Comparison of ENCODE assay signal across 10 mouse cellular contexts in genomic region chr6:47390436-47391002, GRCm38 (mm10).
DNase-seq lines count a peak whose midpoint lies in the region; ATAC-seq lines count a peak whose summit lies in the region.
"Had no signal": no experiment of that assay in that cellular context is flagged by ENCODE, and none has a peak within 500 bp of the region (broad histone marks: within the 10 kb centered on the region; RNA-seq: fewer than 3 reads in every experiment).

No protein-coding gene starts in this region.

- ATAC-seq in hindbrain, embryonic 11.5 days (ENCODE audit: low FRiP score): peak; percentile 61; the same call in 1 of the 2 replicates
- ATAC-seq in midbrain, embryonic 14.5 days (ENCODE audit: low FRiP score, low TSS enrichment): 0 out of 2 replicates have a peak, but pooled peaks have one; percentile 17
- ATAC-seq: Patski had no signal

- DNase-seq in hindbrain, embryonic 11.5 days (ENCODE audit: low spot score): peak; percentile 14
- DNase-seq in hindbrain, embryonic 10.5 days (ENCODE audit: low spot score): no peak
- DNase-seq in adrenal gland, postnatal 14 days: peak; percentile 53
- DNase-seq in frontal cortex, postnatal 25 days (ENCODE audit: low spot score in 2 of 2): peak; percentile 17 to 51
- peak; percentile 86 for DNase-seq in layer of hippocampus, adult 9-11 months
- DNase-seq in midbrain, embryonic 14.5 days: peak; percentile 56
- DNase-seq in testis, postnatal 10 days (ENCODE audit: low spot score): no peak
- no peak for DNase-seq in ovary, adult 18-20 months (ENCODE audit: low spot score)

- H3K27ac ChIP-seq in hindbrain, embryonic 11.5 days (ENCODE audit: low read depth, low read length): 0 out of 2 replicates have a peak overlapping the region, but pooled peaks have one; percentile 24
- H3K27ac ChIP-seq in hindbrain, embryonic 10.5 days: no peak overlapping the region
- no peak overlapping the region for H3K27ac ChIP-seq in midbrain, embryonic 14.5 days (replicated peaks; ENCODE audit: low read depth, low read length)
- H3K27ac ChIP-seq: liver, embryonic 14.5 days had no signal

- H3K36me3 ChIP-seq in hindbrain, embryonic 11.5 days (ENCODE audit: control insufficient read depth, insufficient read depth, low read length): no peaks in the 10 kb centered on the region
- no peaks in the 10 kb centered on the region for H3K36me3 ChIP-seq in hindbrain, embryonic 10.5 days
- H3K36me3 ChIP-seq in midbrain, embryonic 14.5 days (ENCODE audit: control insufficient read depth, insufficient read depth, low read length): no peaks in the 10 kb centered on the region

- H3K4me3 ChIP-seq in hindbrain, embryonic 11.5 days (ENCODE audit: low read depth, low read length): no peak overlapping the region
- H3K4me3 ChIP-seq in hindbrain, embryonic 10.5 days: no peak overlapping the region
- no peak overlapping the region for H3K4me3 ChIP-seq in midbrain, embryonic 14.5 days (replicated peaks; ENCODE audit: low read depth, low read length)

- WGBS in hindbrain, embryonic 11.5 days: 44% methylated on average over 7 of the region's 7 CpGs
- WGBS in hindbrain, embryonic 10.5 days: 49% methylated on average over 7 of the region's 7 CpGs
- WGBS in midbrain, embryonic 14.5 days: 28% methylated on average over 7 of the region's 7 CpGs

- H3K9me3 ChIP-seq in hindbrain, embryonic 11.5 days (ENCODE audit: control insufficient read depth, low read length): no peaks in the 10 kb centered on the region
- no peaks in the 10 kb centered on the region for H3K9me3 ChIP-seq in hindbrain, embryonic 10.5 days
- no peaks in the 10 kb centered on the region for H3K9me3 ChIP-seq in midbrain, embryonic 14.5 days (ENCODE audit: control insufficient read depth, low read length)

- H3K4me2 ChIP-seq in hindbrain, embryonic 11.5 days (replicated peaks; ENCODE audit: low read depth, low read length): no peak overlapping the region
- no peak overlapping the region for H3K4me2 ChIP-seq in midbrain, embryonic 14.5 days (ENCODE audit: low read length)

- no peaks in the 10 kb centered on the region for H3K4me1 ChIP-seq in hindbrain, embryonic 11.5 days (replicated peaks; ENCODE audit: control insufficient read depth, insufficient read depth, low read length)
- H3K4me1 ChIP-seq in hindbrain, embryonic 10.5 days (replicated peaks): peaks cover 9% of the 10 kb centered on the region; the same call in 1 of the 2 replicates
- peaks cover 7% of the 10 kb centered on the region; the same call in 1 of the 2 replicates for H3K4me1 ChIP-seq in midbrain, embryonic 14.5 days (ENCODE audit: control insufficient read depth, insufficient read depth, low read length)

- H3K27me3 ChIP-seq in hindbrain, embryonic 11.5 days (ENCODE audit: control insufficient read depth, insufficient read depth, low read length): no peaks in the 10 kb centered on the region
- no peaks in the 10 kb centered on the region for H3K27me3 ChIP-seq in hindbrain, embryonic 10.5 days (ENCODE audit: insufficient read depth, poor library complexity, severe bottlenecking)
- H3K27me3 ChIP-seq in midbrain, embryonic 14.5 days (ENCODE audit: control insufficient read depth, insufficient read depth, low read length): no peaks in the 10 kb centered on the region
- H3K27me3 ChIP-seq: Patski had no signal

- 0 out of 2 replicates have a peak overlapping the region, but pooled peaks have one; percentile 11 for H3K9ac ChIP-seq in hindbrain, embryonic 11.5 days (ENCODE audit: low read depth, low read length)
- no peak overlapping the region for H3K9ac ChIP-seq in midbrain, embryonic 14.5 days (replicated peaks; ENCODE audit: low read length)
- H3K9ac ChIP-seq: liver, embryonic 14.5 days had no signal

Comparison
In these comparisons a context has a peak if more than half of its experiments do, and no peak if none do; other contexts are left out.
1. DNase-seq: peak in hindbrain, embryonic 11.5 days (single experiment), adrenal gland, postnatal 14 days (single experiment), frontal cortex, postnatal 25 days (2 of 2), layer of hippocampus, adult 9-11 months (single experiment) and midbrain, embryonic 14.5 days (single experiment); none in hindbrain, embryonic 10.5 days (single experiment), testis, postnatal 10 days (single experiment) and ovary, adult 18-20 months (single experiment).